Mouse (Mus musculus): ENCODE measurements around the gene Acot6. TPM values are rescaled to one million over a fixed set of nuclear protein-coding genes. Genes with fewer than 3 reads are reported as not detected.

The Acot6 gene
- polyA plus RNA-seq, 1 experiment from 2014 or later = 1.0 TPM

GRCm38 (mm10) chr12:84158156-84158555 is 57.7 kb downstream of the Acot6 start:
- no peak overlapping the region for H3K27ac ChIP-seq
- H3K36me3 ChIP-seq (replicated peaks) = peaks cover 84% of the 10 kb centered on the region
- H3K9ac ChIP-seq = no peak overlapping the region
- no peaks in the 10 kb centered on the region for H3K27me3 ChIP-seq
- H3K9me3 ChIP-seq = no peaks in the 10 kb centered on the region
- H3K4me3 ChIP-seq (replicated peaks) = no peak overlapping the region
- no peak overlapping the region for H3K4me2 ChIP-seq
- peaks cover 3% of the 10 kb centered on the region; the same call in 1 of the 2 replicates for H3K4me1 ChIP-seq
- no peak for ATAC-seq (ENCODE audit: low FRiP score)
- 92% methylated on average over 14 of the region's 14 CpGs for WGBS

GRCm38 (mm10) chr12:84160491-84160890 is 60.0 kb downstream of the Acot6 start:
- Histone ChIP-seq H3K27me3 (no peaks in the 10 kb centered on the region), H3K27ac (no peak overlapping the region), H3K9ac (no peak overlapping the region), H3K36me3 (replicated peaks) (peaks cover 70% of the 10 kb centered on the region), H3K9me3 (no peaks in the 10 kb centered on the region), H3K4me2 (no peak overlapping the region), H3K4me1 (peaks cover 3% of the 10 kb centered on the region; the same call in 1 of the 2 replicates), H3K4me3 (replicated peaks) (no peak overlapping the region)
- WGBS = 95% methylated on average over 8 of the region's 8 CpGs
- no peak for ATAC-seq (ENCODE audit: low FRiP score)

Other genes with a start within 250 kb of the Acot6 start
- gene Numb, start 178.7 kb upstream of the Acot6 start, polyA plus RNA-seq (2016; fragmentation: Nextera tagmentation; extraction: Ambion mirVana) = 33.2 and 33.4 TPM in 2 replicates
- gene Riox1, start 150.0 kb upstream of the Acot6 start, polyA plus RNA-seq (2016; fragmentation: Nextera tagmentation; extraction: Ambion mirVana) = 16.9 and 18.5 TPM in 2 replicates
- not detected in 2 replicates for gene Heatr4, start 115.8 kb upstream of the Acot6 start, polyA plus RNA-seq (2016; fragmentation: Nextera tagmentation; extraction: Ambion mirVana)
- 10.3 and 11.7 TPM in 2 replicates for gene Acot2, start 112.8 kb upstream of the Acot6 start, polyA plus RNA-seq (2016; fragmentation: Nextera tagmentation; extraction: Ambion mirVana)
- 41.0 and 45.4 TPM in 2 replicates for gene Acot1, start 91.2 kb upstream of the Acot6 start, polyA plus RNA-seq (2016; fragmentation: Nextera tagmentation; extraction: Ambion mirVana)
- gene Acot4, start 62.3 kb upstream of the Acot6 start, polyA plus RNA-seq (2016; fragmentation: Nextera tagmentation; extraction: Ambion mirVana) = 0.15 and 0.33 TPM in 2 replicates
- gene Gm49366, start 61.7 kb upstream of the Acot6 start, polyA plus RNA-seq (2016; fragmentation: Nextera tagmentation; extraction: Ambion mirVana) = not detected in 2 replicates
- gene Acot3, start 48.5 kb upstream of the Acot6 start, polyA plus RNA-seq (2016; fragmentation: Nextera tagmentation; extraction: Ambion mirVana) = 0.32 and 0.33 TPM in 2 replicates
- gene Acot5, start 31.3 kb upstream of the Acot6 start, polyA plus RNA-seq (2016; fragmentation: Nextera tagmentation; extraction: Ambion mirVana) = not detected in 2 replicates
- gene Dnal1, start 13.7 kb downstream of the Acot6 start, polyA plus RNA-seq (2016; fragmentation: Nextera tagmentation; extraction: Ambion mirVana) = 6.8 and 7.8 TPM in 2 replicates
- 2.8 and 3.4 TPM in 2 replicates for gene Pnma1, start 47.8 kb downstream of the Acot6 start, polyA plus RNA-seq (2016; fragmentation: Nextera tagmentation; extraction: Ambion mirVana)
- gene Elmsan1, start 118.2 kb downstream of the Acot6 start, polyA plus RNA-seq (2016; fragmentation: Nextera tagmentation; extraction: Ambion mirVana) = 6.8 and 7.8 TPM in 2 replicates
- gene Ptgr2, start 184.6 kb downstream of the Acot6 start, polyA plus RNA-seq (2016; fragmentation: Nextera tagmentation; extraction: Ambion mirVana) = 15.3 and 16.4 TPM in 2 replicates
- 114 and 117 TPM in 2 replicates for gene Zfp410, start 216.2 kb downstream of the Acot6 start, polyA plus RNA-seq (2016; fragmentation: Nextera tagmentation; extraction: Ambion mirVana)

All from forebrain, embryonic 12.5 days (tissue).